ENCODE assay signal across 27 mouse cellular contexts in genomic region chr11:68425492-68426315, GRCm38 (mm10). TPM values are rescaled to one million over a fixed set of nuclear protein-coding genes. Genes with fewer than 3 reads are reported as not detected.
DNase-seq lines count a peak whose midpoint lies in the region; ATAC-seq and TF ChIP-seq lines count a peak whose summit lies in the region.
"Had no signal": no experiment of that assay in that cellular context is flagged by ENCODE, and none has a peak within 500 bp of the region (broad histone marks: within the 10 kb centered on the region; RNA-seq: fewer than 3 reads in every experiment).

No protein-coding gene starts in this region.

- no peak for DNase-seq in hindbrain, postnatal 0 days (ENCODE audit: low spot score)
- peak; percentile 56 for DNase-seq in embryo, embryonic 11 days
- no peak for DNase-seq in hindbrain, embryonic 14.5 days (ENCODE audit: low spot score)
- DNase-seq in layer of hippocampus, adult 18-20 months (ENCODE audit: low spot score in 2 of 2) = no peak
- DNase-seq in spleen, postnatal 36 days (ENCODE audit: low spot score in 2 of 2) = no peak
- DNase-seq in adrenal gland, adult 8-10 months = no peak
- DNase-seq: adrenal gland, postnatal 10 days; cerebellum, adult 2 months; cerebellum, postnatal 36 days; gastrocnemius, adult 2 months; kidney, adult 9 months; kidney, postnatal 14 days; layer of hippocampus, postnatal 36 days; lung, adult 18-20 months; lung, postnatal 14 days had no signal

- no peak overlapping the region for H3K9ac ChIP-seq in hindbrain, embryonic 13.5 days
- H3K9ac ChIP-seq in hindbrain, postnatal 0 days (replicated peaks; ENCODE audit: low read length) = no peak overlapping the region
- no peak overlapping the region for H3K9ac ChIP-seq in hindbrain, embryonic 14.5 days
- no peak overlapping the region for H3K9ac ChIP-seq in neural tube, embryonic 14.5 days (replicated peaks; ENCODE audit: low read depth, low read length)
- H3K9ac ChIP-seq: embryonic facial prominence, embryonic 13.5 days; forebrain, embryonic 13.5 days; limb, embryonic 13.5 days; liver, embryonic 12.5 days; midbrain, embryonic 15.5 days had no signal

- H3K4me2 ChIP-seq in hindbrain, embryonic 13.5 days = no peak overlapping the region
- no peak overlapping the region for H3K4me2 ChIP-seq in hindbrain, postnatal 0 days (ENCODE audit: low read depth, low read length)
- H3K4me2 ChIP-seq in hindbrain, embryonic 14.5 days (replicated peaks) = no peak overlapping the region
- H3K4me2 ChIP-seq in neural tube, embryonic 14.5 days (ENCODE audit: low read depth, low read length) = no peak overlapping the region
- H3K4me2 ChIP-seq: embryonic facial prominence, embryonic 13.5 days; forebrain, embryonic 13.5 days; limb, embryonic 13.5 days; liver, embryonic 12.5 days; midbrain, embryonic 15.5 days had no signal

- no peaks in the 10 kb centered on the region for H3K36me3 ChIP-seq in hindbrain, embryonic 13.5 days
- H3K36me3 ChIP-seq in hindbrain, postnatal 0 days (ENCODE audit: insufficient read depth, low read length) = no peaks in the 10 kb centered on the region
- H3K36me3 ChIP-seq in hindbrain, embryonic 14.5 days (replicated peaks; ENCODE audit: control insufficient read depth, insufficient read depth) = no peaks in the 10 kb centered on the region
- H3K36me3 ChIP-seq in neural tube, embryonic 14.5 days (ENCODE audit: control insufficient read depth, insufficient read depth, low read length) = no peaks in the 10 kb centered on the region
- H3K36me3 ChIP-seq: embryonic facial prominence, embryonic 13.5 days; G1E; limb, embryonic 13.5 days; liver, embryonic 12.5 days; midbrain, embryonic 15.5 days had no signal

- no peaks in the 10 kb centered on the region for H3K9me3 ChIP-seq in hindbrain, embryonic 13.5 days
- H3K9me3 ChIP-seq in hindbrain, postnatal 0 days (ENCODE audit: low read length) = no peaks in the 10 kb centered on the region
- H3K9me3 ChIP-seq in hindbrain, embryonic 14.5 days (ENCODE audit: control insufficient read depth, low read length) = no peaks in the 10 kb centered on the region
- no peaks in the 10 kb centered on the region for H3K9me3 ChIP-seq in neural tube, embryonic 14.5 days (ENCODE audit: control insufficient read depth, low read length)
- H3K9me3 ChIP-seq: embryonic facial prominence, embryonic 13.5 days; forebrain, embryonic 13.5 days; G1E; limb, embryonic 13.5 days; liver, embryonic 12.5 days; midbrain, embryonic 15.5 days had no signal

- H3K4me1 ChIP-seq in hindbrain, embryonic 13.5 days (replicated peaks) = peaks cover 19% of the 10 kb centered on the region
- H3K4me1 ChIP-seq in hindbrain, postnatal 0 days (ENCODE audit: insufficient read depth, low read length) = no peaks in the 10 kb centered on the region
- H3K4me1 ChIP-seq in hindbrain, embryonic 14.5 days (replicated peaks; ENCODE audit: control insufficient read depth, insufficient read depth, low read length) = peaks cover 11% of the 10 kb centered on the region
- no peaks in the 10 kb centered on the region for H3K4me1 ChIP-seq in neural tube, embryonic 14.5 days (ENCODE audit: control insufficient read depth, insufficient read depth, low read length)
- H3K4me1 ChIP-seq: forebrain, embryonic 13.5 days; liver, embryonic 12.5 days had no signal

- peaks cover 13% of the 10 kb centered on the region for H3K27me3 ChIP-seq in hindbrain, embryonic 13.5 days
- H3K27me3 ChIP-seq in hindbrain, postnatal 0 days (ENCODE audit: insufficient read depth, low read length) = no peaks in the 10 kb centered on the region
- peaks cover 4% of the 10 kb centered on the region; the same call in 1 of the 2 replicates for H3K27me3 ChIP-seq in hindbrain, embryonic 14.5 days (ENCODE audit: control insufficient read depth, insufficient read depth, low read length)
- no peaks in the 10 kb centered on the region for H3K27me3 ChIP-seq in neural tube, embryonic 14.5 days (ENCODE audit: control insufficient read depth, insufficient read depth, low read length)
- H3K27me3 ChIP-seq: midbrain, embryonic 15.5 days had no signal

- no peak overlapping the region for H3K4me3 ChIP-seq in hindbrain, embryonic 13.5 days
- H3K4me3 ChIP-seq in hindbrain, postnatal 0 days (ENCODE audit: low read length) = no peak overlapping the region
- no peak overlapping the region for H3K4me3 ChIP-seq in hindbrain, embryonic 14.5 days (replicated peaks; ENCODE audit: low read length)
- H3K4me3 ChIP-seq in neural tube, embryonic 14.5 days (ENCODE audit: low read depth, low read length) = no peak overlapping the region
- H3K4me3 ChIP-seq: embryonic facial prominence, embryonic 13.5 days; forebrain, embryonic 13.5 days; gastrocnemius, adult 2 months; layer of hippocampus, adult 2 months; limb, embryonic 13.5 days; liver, embryonic 12.5 days; midbrain, embryonic 15.5 days had no signal

- ATAC-seq in hindbrain, embryonic 13.5 days (ENCODE audit: low FRiP score) = peak; percentile 59
- ATAC-seq in hindbrain, postnatal 0 days = no peak
- ATAC-seq in hindbrain, embryonic 14.5 days (ENCODE audit: low FRiP score) = no peak
- ATAC-seq in neural tube, embryonic 14.5 days (ENCODE audit: low read depth) = peak; percentile 79
- ATAC-seq: forebrain, embryonic 13.5 days; intestine, embryonic 16.5 days; liver, embryonic 12.5 days; midbrain, embryonic 15.5 days had no signal

- no peak for TF ChIP-seq CTCF in hindbrain, postnatal 0 days (IDR thresholded peaks at IDR 0.05; ENCODE audit: low read depth)

- 18% methylated on average over 8 of the region's 8 CpGs for WGBS in hindbrain, embryonic 13.5 days
- WGBS in hindbrain, postnatal 0 days = 33% methylated on average over 8 of the region's 8 CpGs
- WGBS in hindbrain, embryonic 14.5 days = 23% methylated on average over 8 of the region's 8 CpGs
- 21% methylated on average over 8 of the region's 8 CpGs for WGBS in neural tube, embryonic 14.5 days

- H3K27ac ChIP-seq in hindbrain, embryonic 13.5 days = peak overlapping the region; percentile 48; the same call in 1 of the 2 replicates
- H3K27ac ChIP-seq in hindbrain, postnatal 0 days = no peak overlapping the region
- H3K27ac ChIP-seq in hindbrain, embryonic 14.5 days = 0 out of 2 replicates have a peak overlapping the region, but pooled peaks have one; percentile 32
- H3K27ac ChIP-seq in neural tube, embryonic 14.5 days (ENCODE audit: low read depth, low read length) = peak overlapping the region; percentile 13; the same call in 1 of the 2 replicates
- H3K27ac ChIP-seq: embryonic facial prominence, embryonic 13.5 days; forebrain, embryonic 13.5 days; gastrocnemius, adult 2 months; layer of hippocampus, adult 2 months; limb, embryonic 13.5 days; liver, embryonic 12.5 days; midbrain, embryonic 15.5 days had no signal

RNA-seq across cellular contexts. Expression of gene Pik3r5, which starts 6.2 kb away (rescaled TPM):
- 0.62 and 0.97 TPM in 2 replicates for polyA plus RNA-seq in hindbrain, embryonic 13.5 days (2015; fragmentation: Nextera tagmentation; extraction: Ambion mirVana)
- total RNA-seq in hindbrain, postnatal 0 days (2014; rRNA removed) = 1.4 and 2.5 TPM in 2 replicates
- 0.34 and 0.65 TPM in 2 replicates for polyA plus RNA-seq in hindbrain, postnatal 0 days (2015; fragmentation: Nextera tagmentation; extraction: Ambion mirVana)
- polyA plus RNA-seq in hindbrain, embryonic 14.5 days (2014; fragmentation: Nextera tagmentation; extraction: Ambion mirVana) = 0.37 and 1.2 TPM in 2 replicates
- polyA plus RNA-seq in neural tube, embryonic 14.5 days (2014; fragmentation: Nextera tagmentation; extraction: Ambion mirVana) = 1.2 and 2.6 TPM in 2 replicates
- 1 to 10 TPM; 2.4 to 2.8 TPM for total RNA-seq in layer of hippocampus, adult 18-20 months (2021)
- 1 to 10 TPM; 1.7 to 4.6 (median 2.9) TPM for total RNA-seq in adrenal gland, adult 8-10 months (2022)

RNA-seq across cellular contexts. Expression of gene Ntn1, which starts 25.1 kb away (rescaled TPM):
- 22.3 and 26.4 TPM in 2 replicates for polyA plus RNA-seq in hindbrain, embryonic 13.5 days (2015; fragmentation: Nextera tagmentation; extraction: Ambion mirVana)
- total RNA-seq in hindbrain, postnatal 0 days (2014; rRNA removed) = 81.7 and 101 TPM in 2 replicates
- 13.8 and 14.3 TPM in 2 replicates for polyA plus RNA-seq in hindbrain, postnatal 0 days (2015; fragmentation: Nextera tagmentation; extraction: Ambion mirVana)
- polyA plus RNA-seq in hindbrain, embryonic 14.5 days (2014; fragmentation: Nextera tagmentation; extraction: Ambion mirVana) = 13.1 and 14.1 TPM in 2 replicates
- 14.9 and 15.7 TPM in 2 replicates for polyA plus RNA-seq in neural tube, embryonic 14.5 days (2014; fragmentation: Nextera tagmentation; extraction: Ambion mirVana)
- total RNA-seq in layer of hippocampus, adult 18-20 months (2021) = 1 to 10 TPM; 5.7 to 6.9 TPM
- total RNA-seq in adrenal gland, adult 8-10 months (2022) = 10 to 100 TPM; 14.3 to 20.8 (median 16.2) TPM
- total RNA-seq: hematopoietic stem cell, adult 5-6 weeks; megakaryocyte, adult 5-6 weeks had no signal
- polyA plus RNA-seq: G1E had no signal

Comparison
In these comparisons a context has a peak if more than half of its experiments do, and no peak if none do; other contexts are left out.
1. ATAC-seq: peak in hindbrain, embryonic 13.5 days (single experiment) and neural tube, embryonic 14.5 days (single experiment); none in hindbrain, postnatal 0 days (single experiment) and hindbrain, embryonic 14.5 days (single experiment).